Mouse (Mus musculus) adrenal gland, adult 8-10 months (tissue): ENCODE data around the gene B4galnt3. TPM values are rescaled to one million over a fixed set of nuclear protein-coding genes. Genes with fewer than 3 reads are reported as not detected.
A peak's percentile ranks its signal among the peaks of the same experiment; 100 is the strongest.

Experiments used
- DNase-seq: peaks from one replicate; pipeline ENCODE4 v3.0.0; 2022
- total RNA-seq, 4 experiments: library from RNA; stranded (reverse); gene quantifications; 2 replicates each; pipeline ENCODE4 v1.2.4; 2022

The B4galnt3 gene
- total RNA-seq, 4 experiments from 2014 or later: 10.2 to 17.8 (median 13.4) TPM

- no peak for DNase-seq
Observed at GRCm38 (mm10) chr6:120216702-120217101, 77.7 kb downstream of the B4galnt3 start.

GRCm38 (mm10) chr6:120211536-120211935 lies 82.8 kb downstream of the B4galnt3 start:
- no peak for DNase-seq

DNA sequence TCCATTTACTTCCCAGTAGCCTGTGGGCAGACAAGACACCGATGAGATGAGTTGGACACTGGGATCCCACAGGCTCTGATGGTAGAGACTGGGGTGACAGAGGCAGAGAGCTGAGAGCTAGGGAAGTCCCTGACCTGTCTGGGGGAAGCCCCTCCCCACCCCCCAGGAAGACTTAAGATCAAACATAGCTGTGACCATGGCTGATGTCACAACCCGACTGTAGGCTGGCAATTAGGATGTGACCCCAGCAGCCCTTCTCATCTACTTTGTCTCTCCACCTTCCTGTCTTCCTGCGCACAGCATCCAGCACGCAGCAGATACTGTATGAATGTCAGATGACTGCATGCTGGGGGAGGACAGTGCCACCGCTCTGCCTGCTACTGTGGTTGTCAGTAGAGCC lies 87.8 kb downstream of the B4galnt3 start:
- no peak for DNase-seq

GRCm38 (mm10) chr6:120202406-120202805 lies 92.0 kb downstream of the B4galnt3 start:
- no peak for DNase-seq

DNA sequence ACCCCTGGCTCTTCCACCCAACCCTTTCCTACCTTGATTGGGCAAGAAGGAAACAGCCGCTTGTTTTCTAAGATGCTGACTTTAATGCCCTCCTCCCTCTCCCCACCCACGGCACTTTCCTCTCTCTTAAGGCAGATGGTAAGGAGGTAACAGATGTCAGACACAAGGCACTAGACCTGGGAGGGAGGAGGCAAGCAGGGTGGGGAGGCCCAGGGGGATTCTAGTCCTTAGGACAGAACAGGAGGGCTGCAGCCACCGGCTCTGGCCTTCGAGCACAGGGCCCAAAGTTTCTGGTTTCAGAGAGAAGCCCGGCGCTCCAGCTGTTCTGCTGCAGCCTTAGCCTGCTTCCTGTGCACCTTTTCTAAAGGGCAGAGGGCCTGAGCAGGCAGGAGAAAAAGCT lies 92.4 kb downstream of the B4galnt3 start:
- no peak for DNase-seq

- no peak for DNase-seq
Observed at GRCm38 (mm10) chr6:120199638-120200394, 94.5 kb downstream of the B4galnt3 start.

DNA sequence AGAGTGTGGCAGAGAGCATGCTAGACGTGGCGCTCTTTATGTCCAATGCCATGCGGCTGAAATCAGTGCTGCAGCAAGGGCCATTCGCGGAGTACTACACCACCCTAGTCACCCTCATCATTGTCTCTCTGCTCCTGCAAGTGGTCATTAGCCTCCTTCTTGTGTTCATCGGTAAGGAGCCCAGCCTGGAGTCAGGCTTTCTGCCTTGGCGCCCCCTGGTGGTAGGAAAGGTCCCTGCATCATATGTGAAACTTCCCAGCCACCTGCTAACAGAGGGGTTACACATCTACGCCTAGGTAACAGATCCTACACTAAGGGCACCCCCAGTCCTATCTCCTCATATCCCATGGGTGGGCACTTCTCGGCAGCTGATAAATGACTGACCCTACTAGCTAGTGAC lies 96.4 kb downstream of the B4galnt3 start:
- DNase-seq: peak; percentile 57

DNA sequence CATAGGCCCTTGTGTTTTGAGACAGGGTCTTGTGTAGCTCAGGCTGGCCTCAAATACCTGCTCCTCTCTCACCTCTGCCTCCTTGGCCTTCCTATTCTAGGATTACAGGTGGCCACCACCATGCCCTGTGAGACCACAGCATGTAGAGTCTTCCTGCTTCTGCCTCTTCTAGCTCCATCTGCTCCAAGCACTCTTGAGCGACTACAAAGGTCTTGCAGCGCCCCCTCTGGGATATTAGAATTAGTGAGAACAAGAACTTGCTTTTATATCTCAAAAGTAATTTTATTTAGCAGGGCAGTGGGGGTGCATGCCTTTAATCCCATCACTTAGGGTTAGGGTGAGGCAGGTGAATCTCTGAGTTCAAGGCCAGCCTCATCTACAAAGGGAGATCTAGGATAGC lies 97.5 kb downstream of the B4galnt3 start:
- no peak for DNase-seq

- DNase-seq: no peak
Observed at GRCm38 (mm10) chr6:120194963-120195362, 99.4 kb downstream of the B4galnt3 start.

DNA sequence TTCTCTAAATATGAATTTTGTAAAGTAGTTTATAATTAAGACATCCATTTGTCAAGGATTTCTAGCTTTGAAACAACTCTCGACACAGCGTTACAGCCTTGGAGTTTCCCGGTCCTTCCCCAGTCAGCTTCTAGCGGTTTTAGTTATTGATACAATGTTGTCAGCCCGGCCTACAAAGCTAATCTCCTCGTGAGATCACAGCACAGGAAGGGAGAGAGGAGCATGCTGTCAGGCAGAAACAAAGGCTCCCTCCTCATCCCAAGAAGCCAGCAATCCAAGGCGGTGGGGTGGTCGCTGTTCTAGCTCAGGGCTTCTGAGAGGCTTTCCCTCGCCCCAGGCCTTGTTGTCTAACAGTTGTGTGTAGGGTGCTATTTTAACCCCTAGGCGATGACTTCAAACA lies 100.1 kb downstream of the B4galnt3 start:
- no peak for DNase-seq

- DNase-seq: no peak
Observed at GRCm38 (mm10) chr6:120193793-120194192, 100.6 kb downstream of the B4galnt3 start.

- DNase-seq: peak; percentile 75
Observed at GRCm38 (mm10) chr6:120193174-120193573, 101.2 kb downstream of the B4galnt3 start.

DNA sequence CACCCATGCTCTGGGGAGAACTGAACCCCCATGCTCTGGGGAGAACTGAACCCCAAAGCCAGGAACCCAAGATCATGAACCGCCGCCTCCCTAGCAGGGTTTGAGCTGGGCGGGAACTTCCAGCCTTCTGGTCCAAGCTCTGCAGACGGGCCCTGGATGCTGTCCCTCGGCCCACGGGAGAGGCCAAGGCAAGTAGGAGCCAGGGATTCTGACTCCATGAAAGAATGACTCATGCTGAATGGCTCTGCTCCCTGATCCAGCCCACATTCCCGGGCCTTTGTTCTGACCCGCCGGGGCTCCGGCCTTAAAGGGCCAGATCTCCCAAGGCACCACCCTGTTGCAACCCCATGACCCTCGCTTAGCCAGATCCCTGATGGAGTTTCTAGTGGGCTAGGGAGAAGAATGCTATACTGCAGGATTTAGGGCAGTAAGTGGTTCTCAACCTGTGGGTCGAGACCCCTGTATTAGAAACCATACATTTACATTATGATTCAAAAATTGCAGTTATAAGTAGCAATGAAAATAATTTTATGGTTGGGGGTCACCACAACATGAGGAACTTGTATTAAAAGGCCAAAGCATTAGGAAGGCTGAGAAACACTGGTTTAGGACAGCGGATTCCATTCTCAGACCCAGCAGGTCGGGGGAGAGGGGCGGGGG lies 102.0 kb downstream of the B4galnt3 start:
- peak; percentile 82 for DNase-seq

DNA sequence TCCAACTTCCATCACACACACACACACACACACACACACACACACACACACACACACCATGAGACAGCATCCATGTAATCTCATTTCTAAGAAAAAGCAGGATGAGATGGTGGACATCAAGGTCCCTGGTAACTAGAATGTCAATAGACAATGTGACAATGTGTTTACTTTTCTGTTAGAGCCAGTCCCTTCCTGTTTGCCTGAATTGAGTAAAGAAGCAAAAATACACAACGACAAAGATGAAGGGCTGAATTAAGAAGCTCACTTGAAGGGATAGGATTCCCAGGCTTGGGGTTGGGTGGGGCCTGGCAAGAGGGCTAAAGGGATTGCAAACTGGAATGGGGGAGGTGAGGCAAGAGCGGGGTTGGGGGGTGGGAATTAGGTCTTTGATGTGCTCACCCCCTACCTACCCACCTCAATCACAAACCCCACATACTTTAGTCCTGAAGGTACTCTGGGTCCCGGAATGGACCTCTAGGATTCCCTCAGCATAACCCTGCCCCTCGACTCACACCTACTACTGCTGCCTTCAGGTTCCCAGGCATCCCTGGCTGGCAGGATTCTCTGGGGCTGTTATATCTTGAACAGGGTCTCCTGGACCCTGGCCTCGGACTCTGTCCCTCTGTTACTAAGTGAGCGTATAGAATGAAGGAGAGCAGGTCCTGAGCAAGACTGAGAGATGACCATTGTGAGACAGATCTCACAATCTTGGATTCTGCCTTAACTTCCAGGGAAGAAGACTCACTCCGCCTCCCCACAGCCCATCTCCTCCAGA lies 102.8 kb downstream of the B4galnt3 start:
- DNase-seq: no peak

DNA sequence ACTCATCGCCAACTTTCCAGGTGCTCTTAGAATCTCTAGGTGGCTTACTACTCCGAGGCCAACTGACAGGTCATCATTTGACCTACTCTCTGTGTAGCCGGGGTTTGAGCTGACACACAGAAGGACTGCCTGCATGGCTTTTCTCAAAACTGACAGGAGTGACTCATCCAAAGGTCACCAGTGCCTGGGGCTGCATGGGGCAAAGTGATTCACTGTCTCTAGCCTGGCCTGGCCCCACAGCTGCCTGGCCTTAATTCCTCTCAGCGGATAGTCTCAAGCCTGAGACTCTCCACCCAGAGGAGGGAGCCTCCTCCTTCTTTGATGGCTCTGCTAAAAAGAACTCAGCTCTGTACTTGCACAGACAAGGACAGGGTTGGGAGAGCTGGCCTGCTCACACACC lies 103.4 kb downstream of the B4galnt3 start:
- DNase-seq: peak; percentile 87

DNA sequence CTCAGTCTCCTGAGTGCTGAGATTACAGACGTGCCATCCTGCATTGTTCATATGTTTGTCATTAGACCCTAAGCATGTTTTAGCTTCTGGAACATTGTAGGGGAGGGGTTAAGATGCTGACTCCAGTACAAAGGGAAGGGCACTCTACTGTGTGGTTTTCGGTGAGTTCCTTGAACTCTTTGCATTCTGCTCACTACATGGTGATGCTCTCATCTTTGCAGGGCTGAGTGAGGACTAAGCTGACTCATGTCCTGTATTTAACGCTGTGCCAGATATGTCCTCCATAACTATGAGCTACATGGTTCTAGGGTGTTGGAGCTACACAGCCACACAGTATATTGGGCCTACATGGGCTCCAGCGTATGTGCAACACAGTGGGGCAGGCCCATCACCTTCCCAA lies 104.0 kb downstream of the B4galnt3 start:
- DNase-seq: no peak

DNA sequence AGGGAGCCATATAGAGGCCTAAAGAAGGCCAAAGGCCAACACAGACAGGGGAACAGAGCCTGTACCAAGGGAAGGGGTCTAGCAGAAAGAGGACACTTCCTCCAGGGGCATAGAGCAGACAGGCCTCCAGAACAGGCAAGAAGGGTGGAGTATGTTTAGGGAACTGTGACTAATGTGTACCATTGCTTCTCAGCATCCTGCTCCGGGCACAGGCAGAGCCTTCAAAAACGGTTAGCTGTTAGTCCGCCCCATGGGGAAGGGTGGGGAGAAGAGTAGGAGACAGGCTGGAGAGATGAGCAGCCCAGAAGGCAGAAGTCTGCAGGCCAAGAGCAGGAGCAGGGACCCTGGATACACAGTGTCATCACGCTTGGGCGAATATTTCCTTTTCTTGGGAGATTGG lies 105.1 kb downstream of the B4galnt3 start:
- no peak for DNase-seq

GRCm38 (mm10) chr6:120188376-120189235 lies 105.8 kb downstream of the B4galnt3 start:
- no peak for DNase-seq

GRCm38 (mm10) chr6:120187587-120188176 lies 106.7 kb downstream of the B4galnt3 start:
- DNase-seq: no peak

DNA sequence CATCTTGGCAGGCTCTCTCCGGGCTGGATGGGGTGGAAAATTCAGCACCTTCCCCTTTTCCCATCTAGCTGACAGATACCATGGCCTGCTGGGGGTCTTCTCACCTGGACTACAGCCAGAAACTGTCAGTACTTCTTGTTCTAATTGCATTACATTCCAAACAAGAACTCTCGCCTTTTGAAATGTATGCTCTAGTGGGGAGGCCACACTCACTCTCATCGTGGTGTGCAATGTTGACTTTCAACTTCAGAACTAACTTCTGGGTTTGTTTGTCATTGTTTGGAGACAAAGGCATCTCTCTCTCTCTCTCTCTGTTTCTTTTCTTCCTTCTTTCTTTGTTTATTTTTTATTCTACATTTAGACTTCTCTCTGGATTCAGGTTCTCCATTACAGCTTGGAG lies 107.8 kb downstream of the B4galnt3 start:
- no peak for DNase-seq

DNA sequence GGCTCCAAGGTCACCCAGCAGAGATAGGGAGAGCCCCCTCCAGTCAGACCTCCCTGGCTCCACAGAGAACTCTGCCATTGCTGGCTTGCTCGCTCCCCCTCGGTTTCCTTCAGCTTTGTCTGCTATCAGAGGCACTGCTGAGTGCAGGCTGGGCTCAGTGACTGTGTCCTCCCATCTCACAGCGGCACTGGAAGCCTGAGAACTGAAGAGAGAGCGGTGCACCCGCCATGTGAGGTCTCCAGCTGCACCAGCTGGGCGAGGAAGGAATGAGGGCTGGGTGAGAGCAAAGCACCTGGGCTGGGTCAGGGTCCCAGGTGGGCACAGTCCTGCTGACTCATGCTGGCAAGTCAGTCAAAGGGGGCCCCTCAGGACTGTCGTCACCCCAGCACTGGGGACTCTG lies 108.6 kb downstream of the B4galnt3 start:
- no peak for DNase-seq
